ENCODE assay signal across 21 mouse cellular contexts in genomic region chr10:117608487-117608886, GRCm38 (mm10).
"Had no signal": no experiment of that assay in that cellular context is flagged by ENCODE, and none has a peak within 500 bp of the region (broad histone marks: within the 10 kb centered on the region; RNA-seq: fewer than 3 reads in every experiment).

No protein-coding gene starts in this region.

- H3K36me3 ChIP-seq: heart, embryonic 10.5 days; heart, embryonic 12.5 days; hindbrain, embryonic 10.5 days; hindbrain, embryonic 12.5 days; intestine, embryonic 15.5 days; limb, embryonic 10.5 days; limb, embryonic 12.5 days had no signal

- H3K4me3 ChIP-seq: gastrocnemius, adult 2 months; heart, embryonic 10.5 days; heart, embryonic 12.5 days; hindbrain, embryonic 10.5 days; hindbrain, embryonic 12.5 days; intestine, embryonic 15.5 days; layer of hippocampus, adult 2 months; left cerebral cortex, adult 2 months; limb, embryonic 10.5 days; limb, embryonic 12.5 days had no signal

- H3K27me3 ChIP-seq: heart, embryonic 12.5 days; hindbrain, embryonic 12.5 days; intestine, embryonic 15.5 days; limb, embryonic 12.5 days had no signal

- H3K27ac ChIP-seq: gastrocnemius, adult 2 months; heart, embryonic 10.5 days; hindbrain, embryonic 10.5 days; hindbrain, embryonic 12.5 days; hindbrain, embryonic 14.5 days; intestine, embryonic 15.5 days; layer of hippocampus, adult 2 months; left cerebral cortex, adult 2 months; limb, embryonic 10.5 days; limb, embryonic 12.5 days had no signal

- DNase-seq: gastrocnemius, adult 2 months; gastrocnemius, postnatal 10 days; gastrocnemius, postnatal 25 days; heart, adult 18-20 months; heart, postnatal 10 days; heart, postnatal 4 days; kidney, adult 18-20 months; kidney, adult 8-10 months; kidney, postnatal 10 days; kidney, postnatal 4 days; liver had no signal

- H3K4me1 ChIP-seq: heart, embryonic 12.5 days; hindbrain, embryonic 10.5 days; hindbrain, embryonic 12.5 days; intestine, embryonic 15.5 days had no signal
